Mouse (Mus musculus) heart, adult 2 months (tissue): Measurements from ENCODE around the gene Xlr4c. TPM values are rescaled to one million over a fixed set of nuclear protein-coding genes. Genes with fewer than 3 reads are reported as not detected.
"Not testable (repeated sequence)": the region's sequence is repeated elsewhere in the genome, so short reads cannot be mapped to it uniquely, and the experiment has no call there.

Experiments used
- DNase-seq, 2 experiments: peaks; one replicate each; pipeline ENCODE4 v3.0.0; 2021
- H3K27ac ChIP-seq: fragments of 200-600 bp; 2 replicates; pipeline ENCODE4 v1.8.1; 2022
- H3K27me3 ChIP-seq: fragments of 200-500 bp; 2 replicates; pipeline ENCODE4 v1.6.1; 2012; ENCODE audit warnings: mild to moderate bottlenecking, low read length, inconsistent platforms, mixed read lengths; ENCODE audit not compliant: control insufficient read depth, insufficient read depth
- H3K36me3 ChIP-seq: fragments of 200-500 bp; 2 replicates; pipeline ENCODE4 v1.6.1; 2012; ENCODE audit warnings: low read length, inconsistent platforms; ENCODE audit not compliant: control insufficient read depth, insufficient read depth
- H3K4me1 ChIP-seq: fragments of 200-500 bp; 2 replicates; pipeline ENCODE4 v1.6.1; 2011; ENCODE audit warnings: low read length; ENCODE audit not compliant: control insufficient read depth, insufficient read depth
- H3K4me3 ChIP-seq: fragments of 200-600 bp; 2 replicates; pipeline ENCODE4 v1.8.1; 2022
- H3K79me2 ChIP-seq: fragments of 200-500 bp; replicated peaks from 2 replicates; pipeline ENCODE4 v1.6.1; 2012; ENCODE audit warnings: mild to moderate bottlenecking, inconsistent platforms, low read length, moderate library complexity, mixed read lengths; ENCODE audit not compliant: control insufficient read depth, insufficient read depth
- H3K9ac ChIP-seq: fragments of 200-500 bp; 2 replicates; pipeline ENCODE4 v1.6.1; 2012; ENCODE audit warnings: low read depth, mild to moderate bottlenecking, control low read depth, inconsistent platforms, low read length, mixed read lengths
- CTCF ChIP-seq: fragments of 200-600 bp; IDR thresholded peaks from 2 replicates; pipeline ENCODE4 v1.8.1; 2022; ENCODE audit warnings: antibody characterized with exemption, mild to moderate bottlenecking, moderate library complexity
- EP300 ChIP-seq: fragments of 200-500 bp; IDR thresholded peaks from 2 replicates; pipeline ENCODE4 v1.6.1; 2011; ENCODE audit warnings: low read depth, low read length, control low read depth; ENCODE audit not compliant: insufficient read depth
- POLR2A ChIP-seq: fragments of 200-500 bp; IDR thresholded peaks from 2 replicates; pipeline ENCODE4 v1.6.1; 2011; ENCODE audit warnings: mild to moderate bottlenecking, low read depth, low read length, control low read depth; ENCODE audit not compliant: insufficient read depth
- WGBS: fragments of 180-500 bp; shearing (Covaris S2); methylation state at CpG from one replicate; pipeline ENCODE4 v1.1.7; 2018; 5-methylcytosine and 5-hydroxymethylcytosine counted together
- intact Hi-C: fragments of 180-260 bp; cut with DNase I; formaldehyde crosslinking; loops from one replicate; pipeline ENCODE4 v1.15.1; 2025
- long read RNA-seq: library from polyadenylated mRNA; stranded (forward); transcript quantifications from one replicate; pipeline ENCODE4 v2.0.0, GENCODE M21; 2021
- polyA plus RNA-seq: library from polyadenylated mRNA; depleted of rRNA; stranded (reverse); fragments of >200 nt; gene quantifications from 2 replicates; pipeline ENCODE4 v1.2.3, GENCODE M21; 2012; rRNA removed
- total RNA-seq, 2 experiments: library from RNA; stranded (reverse); gene quantifications; 2 replicates each; pipeline ENCODE4 v1.2.3; 2021

Gene Xlr4c
- not detected for total RNA-seq
- polyA plus RNA-seq, result not detected in 2 replicates
- long read RNA-seq, result 0 reads

GRCm38 (mm10) chrX:73242821-73243325 lies at the start of gene Xlr4c:
Xlr4c (minus strand) TSS chrX:73243130.
- intact Hi-C loops, H3K4me1 ChIP-seq, H3K79me2 ChIP-seq, H3K9ac ChIP-seq, DNase-seq, H3K27me3 ChIP-seq, H3K36me3 ChIP-seq, H3K4me3 ChIP-seq, H3K27ac ChIP-seq: not testable (repeated sequence)
- 78% methylated on average over 14 of the region's 14 CpGs for WGBS

GRCm38 (mm10) chrX:73265270-73265669 lies 22.3 kb upstream of the Xlr4c start, which contains the start of gene Xlr3c:
Xlr3c (minus strand) TSS chrX:73265390.
- H3K36me3 ChIP-seq, DNase-seq, H3K4me3 ChIP-seq, H3K79me2 ChIP-seq, H3K9ac ChIP-seq, H3K27ac ChIP-seq, H3K4me1 ChIP-seq, H3K27me3 ChIP-seq, intact Hi-C loops: not testable (repeated sequence)
- whole genome bisulfite sequencing, result 89% methylated on average over 14 of the region's 14 CpGs

- H3K79me2 ChIP-seq, H3K36me3 ChIP-seq, DNase-seq, H3K9ac ChIP-seq, H3K27me3 ChIP-seq, H3K4me3 ChIP-seq, H3K4me1 ChIP-seq, H3K27ac ChIP-seq, intact Hi-C loops: not testable (repeated sequence)
- WGBS, result 90% methylated on average over 1 of the region's 2 CpGs
These were observed 19.5 kb upstream of the Xlr4c start for GRCm38 (mm10) chrX:73262428-73262827.

GRCm38 (mm10) chrX:73229288-73229687 lies 13.6 kb downstream of the Xlr4c start:
- H3K4me3 ChIP-seq, result peak overlapping the region; percentile 68
- 29% methylated on average over 3 of the region's 3 CpGs for WGBS
- peak overlapping the region; percentile 83; the same call in 1 of the 2 replicates for H3K27ac ChIP-seq
- no peak for DNase-seq
- no peaks in the 10 kb centered on the region for H3K79me2 ChIP-seq
- no peaks in the 10 kb centered on the region; the same call in 1 of the 2 replicates for H3K4me1 ChIP-seq
- intact Hi-C loops, result loop anchor here (10.0 kb wide), 1 partner anchor 116 kb away; the partner anchor contains the start of gene Zfp275
- TF ChIP-seq EP300 (no peak), POLR2A (no peak), CTCF (no peak)
- H3K27me3 ChIP-seq, result no peaks in the 10 kb centered on the region
- H3K36me3 ChIP-seq, result no peaks in the 10 kb centered on the region; the same call in 1 of the 2 replicates
- H3K9ac ChIP-seq, result peak overlapping the region; percentile 92

GRCm38 (mm10) chrX:73228606-73229214 lies 14.2 kb downstream of the Xlr4c start:
- Histone ChIP-seq H3K27me3 (no peaks in the 10 kb centered on the region), H3K36me3 (no peaks in the 10 kb centered on the region; the same call in 1 of the 2 replicates), H3K9ac (peak overlapping the region; percentile 92), H3K27ac (peak overlapping the region; percentile 83), H3K4me3 (peak overlapping the region; percentile 68), H3K4me1 (no peaks in the 10 kb centered on the region; the same call in 1 of the 2 replicates), H3K79me2 (no peaks in the 10 kb centered on the region)
- TF ChIP-seq CTCF (no peak), EP300 (no peak), POLR2A (no peak)
- 16% methylated on average over 51 of the region's 51 CpGs for WGBS
- intact Hi-C loops, result loop anchor here (10.0 kb wide), 1 partner anchor 116 kb away; the partner anchor contains the start of gene Zfp275
- peak in 1 of 2 experiments; percentile 73 for DNase-seq

GRCm38 (mm10) chrX:73227914-73228605 lies 14.9 kb downstream of the Xlr4c start, which contains the start of gene F8a:
F8a (plus strand) TSS chrX:73228291.
- Histone ChIP-seq H3K36me3 (no peaks in the 10 kb centered on the region; the same call in 1 of the 2 replicates), H3K27ac (peak within 1 kb of the TSS; percentile 83), H3K27me3 (no peaks in the 10 kb centered on the region), H3K79me2 (no peaks in the 10 kb centered on the region), H3K4me3 (peak within 1 kb of the TSS; percentile 68), H3K9ac (peak within 1 kb of the TSS; percentile 92), H3K4me1 (no peaks in the 10 kb centered on the region; the same call in 1 of the 2 replicates)
- 19% methylated on average over 39 of the region's 39 CpGs for WGBS
- intact Hi-C loops, result loop anchor here (10.0 kb wide), 1 partner anchor 117 kb away; the partner anchor contains the start of gene Zfp275
- TF ChIP-seq CTCF, result no peak
- TF ChIP-seq EP300, result 0 out of 2 replicates have a peak, but pooled peaks have one; percentile 46
- peak; percentile 86 for TF ChIP-seq POLR2A
- DNase-seq, result peak; percentile 82 to 88
